Mouse (Mus musculus) intestine, embryonic 14.5 days (tissue): ENCODE data around the gene Sptbn2. TPM values are rescaled to one million over a fixed set of nuclear protein-coding genes. Genes with fewer than 3 reads are reported as not detected.

Source experiments
- ATAC-seq: fragments of 200-750 bp; cut with Nextera tagmentation; replicated peaks from 2 replicates; pipeline ENCODE4 v1.8.0; 2017; ENCODE audit warnings: low read depth, moderate number of reproducible peaks, moderate TSS enrichment, moderate library complexity; ENCODE audit not compliant: low FRiP score, low TSS enrichment
- DNase-seq: peaks from one replicate; pipeline ENCODE4 v3.0.0-alpha.2; 2018; ENCODE audit warnings: low spot score
- H3K27ac ChIP-seq: fragments of 300-500 bp; sonication (generic); 2 replicates; pipeline ENCODE4 v1.5.1; 2014; ENCODE audit warnings: low read depth, mild to moderate bottlenecking, control low read depth
- H3K27me3 ChIP-seq: fragments of 300-500 bp; sonication (generic); replicated peaks from 2 replicates; pipeline ENCODE4 v1.6.1; 2014; ENCODE audit warnings: low read length, control low read depth; ENCODE audit not compliant: control insufficient read depth, insufficient read depth
- H3K36me3 ChIP-seq: fragments of 300-500 bp; sonication (generic); 2 replicates; pipeline ENCODE4 v1.6.1; 2014; ENCODE audit warnings: low read length, control low read depth; ENCODE audit not compliant: control insufficient read depth, insufficient read depth
- H3K4me1 ChIP-seq: fragments of 300-500 bp; sonication (generic); replicated peaks from 2 replicates; pipeline ENCODE4 v1.6.1; 2014; ENCODE audit warnings: low read length, control low read depth, mixed read lengths; ENCODE audit not compliant: control insufficient read depth, insufficient read depth
- H3K4me2 ChIP-seq: fragments of 300-500 bp; sonication (generic); 2 replicates; pipeline ENCODE4 v1.6.1; 2014; ENCODE audit warnings: low read length
- H3K4me3 ChIP-seq: fragments of 300-500 bp; sonication (generic); 2 replicates; pipeline ENCODE4 v1.5.1; 2014; ENCODE audit warnings: low read depth, low read length, control low read depth, mixed read lengths
- H3K9ac ChIP-seq: fragments of 300-500 bp; sonication (generic); 2 replicates; pipeline ENCODE4 v1.6.1; 2014; ENCODE audit warnings: mild to moderate bottlenecking, low read length
- H3K9me3 ChIP-seq: fragments of 300-500 bp; sonication (generic); 2 replicates; pipeline ENCODE4 v1.6.1; 2016; ENCODE audit warnings: low read length, control low read depth; ENCODE audit not compliant: control insufficient read depth
- WGBS: fragments of 180-500 bp; shearing (Covaris S2); extraction: QIAGEN DNeasy Blood & Tissue Kit; methylation state at CpG from one replicate; pipeline ENCODE4 v1.1.7; 2014; 5-methylcytosine and 5-hydroxymethylcytosine counted together
- polyA plus RNA-seq: library from polyadenylated mRNA; unstranded; fragments of >200 nt; fragmentation: Nextera tagmentation; extraction: Ambion mirVana; gene quantifications from 2 replicates; pipeline ENCODE4 v1.2.1, GENCODE M21; 2014

The Sptbn2 gene
- polyA plus RNA-seq, 1 experiment from 2014 or later: 2.1 TPM

- no peaks in the 10 kb centered on the region for H3K9me3 ChIP-seq
- WGBS: 93% methylated on average over 11 of the region's 11 CpGs
- H3K9ac ChIP-seq: no peak overlapping the region
- no peak for DNase-seq
- no peak for ATAC-seq
- H3K36me3 ChIP-seq: 0 out of 2 replicates have a peak, but pooled peaks cover 2% of the 10 kb centered on the region
- H3K4me3 ChIP-seq: no peak overlapping the region
- H3K4me2 ChIP-seq: no peak overlapping the region
- H3K4me1 ChIP-seq: no peaks in the 10 kb centered on the region
- H3K27me3 ChIP-seq: no peaks in the 10 kb centered on the region
- H3K27ac ChIP-seq: no peak overlapping the region
These were observed 28.1 kb downstream of the Sptbn2 start for GRCm38 (mm10) chr19:4739053-4739452.

DNA sequence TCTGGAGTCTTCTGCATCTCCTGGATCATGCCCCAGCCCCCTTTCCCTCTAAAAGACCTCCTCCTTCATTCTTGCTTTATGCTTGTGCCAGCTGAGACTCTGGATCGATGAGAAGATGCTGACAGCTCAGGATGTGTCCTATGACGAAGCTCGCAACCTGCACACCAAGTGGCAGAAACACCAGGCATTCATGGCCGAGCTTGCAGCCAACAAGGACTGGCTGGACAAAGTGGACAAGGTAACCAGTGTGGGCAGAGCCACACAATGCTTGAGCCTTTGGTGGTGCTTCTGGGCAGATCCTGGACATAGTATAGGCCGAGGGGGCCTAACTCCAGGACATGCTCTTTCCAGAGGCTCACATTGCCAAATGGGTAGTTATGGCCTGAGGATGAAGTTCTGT, 28.8 kb downstream of the Sptbn2 start:
- H3K4me3 ChIP-seq: no peak overlapping the region
- 96% methylated on average over 5 of the region's 5 CpGs for WGBS
- no peak overlapping the region for H3K4me2 ChIP-seq
- DNase-seq: no peak
- H3K4me1 ChIP-seq: no peaks in the 10 kb centered on the region
- no peaks in the 10 kb centered on the region for H3K9me3 ChIP-seq
- no peak overlapping the region for H3K9ac ChIP-seq
- 0 out of 2 replicates have a peak, but pooled peaks cover 5% of the 10 kb centered on the region for H3K36me3 ChIP-seq
- ATAC-seq: no peak
- H3K27me3 ChIP-seq: no peaks in the 10 kb centered on the region
- H3K27ac ChIP-seq: no peak overlapping the region

GRCm38 (mm10) chr19:4741482-4741881, 30.5 kb downstream of the Sptbn2 start:
- ATAC-seq: no peak
- H3K4me2 ChIP-seq: no peak overlapping the region
- 0 out of 2 replicates have a peak, but pooled peaks cover 5% of the 10 kb centered on the region for H3K36me3 ChIP-seq
- H3K27me3 ChIP-seq: no peaks in the 10 kb centered on the region
- no peak overlapping the region for H3K27ac ChIP-seq
- no peak for DNase-seq
- no peak overlapping the region for H3K4me3 ChIP-seq
- H3K9ac ChIP-seq: no peak overlapping the region
- WGBS: 69% methylated on average over 10 of the region's 10 CpGs
- H3K4me1 ChIP-seq: no peaks in the 10 kb centered on the region
- H3K9me3 ChIP-seq: no peaks in the 10 kb centered on the region

DNA sequence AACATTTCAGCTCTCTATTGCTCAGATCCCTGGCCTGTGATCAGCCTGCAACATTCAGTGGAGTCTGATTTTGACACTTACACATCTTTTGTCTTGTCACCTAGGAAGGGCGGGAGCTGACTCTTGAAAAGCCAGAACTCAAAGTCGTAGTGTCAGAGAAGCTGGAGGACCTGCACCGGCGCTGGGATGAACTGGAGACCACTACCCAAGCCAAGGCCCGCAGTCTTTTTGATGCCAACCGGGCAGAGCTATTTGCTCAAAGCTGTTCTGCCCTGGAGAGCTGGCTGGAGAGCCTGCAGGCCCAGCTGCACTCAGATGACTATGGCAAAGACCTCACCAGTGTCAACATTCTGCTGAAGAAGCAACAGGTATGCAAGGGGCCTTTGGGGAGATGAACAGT, 31.3 kb downstream of the Sptbn2 start:
- H3K4me1 ChIP-seq: no peaks in the 10 kb centered on the region
- 90% methylated on average over 6 of the region's 6 CpGs for WGBS
- no peaks in the 10 kb centered on the region for H3K27me3 ChIP-seq
- DNase-seq: no peak
- H3K9ac ChIP-seq: no peak overlapping the region
- no peak for ATAC-seq
- no peaks in the 10 kb centered on the region for H3K9me3 ChIP-seq
- no peak overlapping the region for H3K27ac ChIP-seq
- H3K36me3 ChIP-seq: 0 out of 2 replicates have a peak, but pooled peaks cover 5% of the 10 kb centered on the region
- H3K4me3 ChIP-seq: no peak overlapping the region
- H3K4me2 ChIP-seq: no peak overlapping the region

DNA sequence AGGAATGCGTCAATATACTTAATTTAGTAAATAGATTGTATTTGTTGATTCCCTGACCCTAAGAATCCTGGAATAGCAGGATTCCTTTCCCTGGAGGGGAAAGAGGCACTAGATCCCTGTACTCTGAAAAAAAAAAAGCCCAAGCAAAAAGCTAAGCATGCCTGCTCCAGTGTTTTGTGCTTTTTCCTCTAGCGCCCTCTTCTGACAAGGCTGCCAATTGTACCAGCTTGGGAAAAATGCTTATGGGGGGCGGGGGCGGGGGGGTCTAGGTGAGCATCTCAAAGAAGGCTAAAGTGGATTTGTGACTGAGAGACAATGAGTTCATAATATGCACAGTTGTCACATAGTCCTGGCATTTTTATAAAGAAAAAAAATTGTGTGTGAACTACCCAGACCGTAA, 32.6 kb downstream of the Sptbn2 start:
- Histone ChIP-seq H3K9me3 (no peaks in the 10 kb centered on the region), H3K4me3 (no peak overlapping the region), H3K4me1 (no peaks in the 10 kb centered on the region), H3K27ac (no peak overlapping the region), H3K27me3 (no peaks in the 10 kb centered on the region), H3K4me2 (no peak overlapping the region), H3K36me3 (0 out of 2 replicates have a peak, but pooled peaks cover 5% of the 10 kb centered on the region), H3K9ac (no peak overlapping the region)
- no peak for ATAC-seq
- WGBS: 40% methylated on average over 5 of the region's 5 CpGs
- DNase-seq: peak; percentile 67

GRCm38 (mm10) chr19:4744026-4744425, 33.1 kb downstream of the Sptbn2 start:
- Histone ChIP-seq H3K9me3 (no peaks in the 10 kb centered on the region), H3K27ac (no peak overlapping the region), H3K9ac (no peak overlapping the region), H3K4me1 (no peaks in the 10 kb centered on the region), H3K27me3 (no peaks in the 10 kb centered on the region), H3K36me3 (0 out of 2 replicates have a peak, but pooled peaks cover 5% of the 10 kb centered on the region), H3K4me3 (no peak overlapping the region), H3K4me2 (no peak overlapping the region)
- 82% methylated on average over 14 of the region's 14 CpGs for WGBS
- no peak for DNase-seq
- no peak for ATAC-seq

DNA sequence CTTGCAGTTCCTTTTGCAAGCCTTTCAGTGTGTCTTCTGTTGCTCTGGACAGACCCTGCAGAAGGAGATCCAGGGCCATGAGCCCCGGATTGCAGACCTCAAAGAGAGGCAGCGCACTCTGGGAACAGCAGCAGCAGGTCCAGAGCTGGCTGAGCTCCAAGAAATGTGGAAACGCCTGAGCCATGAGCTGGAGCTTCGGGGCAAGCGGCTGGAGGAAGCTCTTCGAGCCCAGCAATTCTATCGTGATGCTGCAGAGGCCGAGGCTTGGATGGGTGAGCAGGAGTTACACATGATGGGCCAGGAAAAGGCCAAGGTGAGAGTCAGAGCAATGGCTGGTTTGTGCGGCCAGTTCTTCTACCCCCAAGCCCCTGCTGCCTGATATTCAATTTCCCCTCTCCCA, 34.1 kb downstream of the Sptbn2 start:
- Histone ChIP-seq H3K27ac (no peak overlapping the region), H3K4me1 (no peaks in the 10 kb centered on the region), H3K36me3 (0 out of 2 replicates have a peak, but pooled peaks cover 5% of the 10 kb centered on the region), H3K4me3 (no peak overlapping the region), H3K4me2 (no peak overlapping the region), H3K9me3 (no peaks in the 10 kb centered on the region), H3K9ac (no peak overlapping the region), H3K27me3 (no peaks in the 10 kb centered on the region)
- ATAC-seq: no peak
- 50% methylated on average over 9 of the region's 9 CpGs for WGBS
- no peak for DNase-seq

DNA sequence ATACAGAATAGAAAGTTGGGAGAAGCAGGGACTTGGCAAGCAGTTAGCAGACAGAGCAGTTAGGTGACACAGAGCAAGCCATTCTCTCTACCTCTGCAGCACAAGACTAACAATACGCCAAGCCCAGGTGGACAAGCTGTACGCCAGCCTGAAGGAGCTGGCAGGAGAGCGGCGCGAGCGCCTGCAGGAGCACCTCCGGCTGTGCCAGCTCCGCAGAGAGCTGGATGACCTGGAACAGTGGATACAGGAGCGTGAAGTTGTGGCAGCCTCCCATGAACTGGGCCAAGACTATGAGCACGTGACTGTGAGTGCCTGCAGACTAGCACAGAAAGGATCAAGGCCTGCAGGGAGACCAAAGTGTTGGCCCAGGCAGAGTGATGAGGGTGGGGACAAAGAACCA, 34.7 kb downstream of the Sptbn2 start:
- Histone ChIP-seq H3K27ac (no peak overlapping the region), H3K36me3 (0 out of 2 replicates have a peak, but pooled peaks cover 5% of the 10 kb centered on the region), H3K4me3 (no peak overlapping the region), H3K27me3 (no peaks in the 10 kb centered on the region), H3K9me3 (no peaks in the 10 kb centered on the region), H3K9ac (no peak overlapping the region), H3K4me2 (no peak overlapping the region), H3K4me1 (no peaks in the 10 kb centered on the region)
- ATAC-seq (no peak), DNase-seq (no peak)
- 95% methylated on average over 10 of the region's 10 CpGs for WGBS

DNA sequence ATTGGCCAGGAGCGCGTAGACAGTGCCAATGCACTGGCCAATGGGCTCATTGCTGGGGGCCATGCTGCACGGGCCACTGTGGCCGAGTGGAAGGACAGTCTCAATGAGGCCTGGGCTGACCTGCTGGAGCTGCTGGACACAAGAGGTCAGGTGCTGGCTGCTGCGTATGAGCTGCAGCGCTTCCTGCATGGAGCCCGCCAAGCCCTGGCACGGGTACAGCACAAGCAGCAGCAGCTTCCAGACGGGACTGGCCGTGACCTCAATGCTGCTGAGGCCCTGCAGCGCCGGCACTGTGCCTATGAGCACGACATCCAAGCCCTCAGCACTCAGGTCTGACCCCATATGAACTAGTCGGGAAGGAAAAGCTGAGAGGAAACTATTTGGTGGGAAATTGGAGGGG, 35.6 kb downstream of the Sptbn2 start:
- Histone ChIP-seq H3K4me3 (no peak overlapping the region), H3K4me1 (no peaks in the 10 kb centered on the region), H3K4me2 (no peak overlapping the region), H3K9ac (no peak overlapping the region), H3K9me3 (no peaks in the 10 kb centered on the region), H3K27me3 (no peaks in the 10 kb centered on the region), H3K36me3 (0 out of 2 replicates have a peak, but pooled peaks cover 5% of the 10 kb centered on the region), H3K27ac (no peak overlapping the region)
- 85% methylated on average over 14 of the region's 14 CpGs for WGBS
- ATAC-seq (no peak), DNase-seq (no peak)
